Mouse (Mus musculus): Measurements from ENCODE around the gene Fam234b. TPM values are rescaled to one million over a fixed set of nuclear protein-coding genes. Genes with fewer than 3 reads are reported as not detected.

Fam234b gene
- total RNA-seq, 1 experiment: 7.5 TPM

- Histone ChIP-seq H3K9ac (ENCODE audit: insufficient read depth, low read depth, low read length, poor library complexity, severe bottlenecking) (no peak overlapping the region), H3K36me3 (ENCODE audit: control insufficient read depth, insufficient read depth, low read length, poor library complexity, severe bottlenecking) (no peaks in the 10 kb centered on the region), H3K4me3 (ENCODE audit: insufficient read depth in 1 of 2, low read depth in 1 of 2, low read length in 2 of 2, poor library complexity in 1 of 2, severe bottlenecking in 1 of 2) (no peak overlapping the region), H3K27ac (ENCODE audit: insufficient read depth, low read depth, low read length, poor library complexity, severe bottlenecking) (no peak overlapping the region), H3K4me1 (ENCODE audit: control insufficient read depth in 2 of 2, insufficient read depth in 2 of 2, low read length in 2 of 2, poor library complexity in 1 of 2) (no peaks in the 10 kb centered on the region), H3K9me3 (ENCODE audit: control insufficient read depth, insufficient read depth, low read depth, low read length) (no peaks in the 10 kb centered on the region)
- DNase-seq (ENCODE audit: low read depth, low spot score): no peak
- in situ Hi-C loops (cut with MboI; ENCODE audit: low sequenced_read_pairs in 2 of 2, unreplicated experiment in 2 of 2): no loop called here
- no peak for TF ChIP-seq MAFK (IDR thresholded peaks at IDR 0.05; ENCODE audit: insufficient read depth, low read depth, low read length)
- no peak for TF ChIP-seq ZNF384 (IDR thresholded peaks at IDR 0.05; ENCODE audit: low read depth, low read length)
- TF ChIP-seq HCFC1 (IDR thresholded peaks at IDR 0.05; ENCODE audit: borderline replicate concordance, insufficient read depth, low read length): no peak
- TF ChIP-seq ZC3H11A (IDR thresholded peaks at IDR 0.05; ENCODE audit: borderline replicate concordance, low read depth, low read length): no peak
- TF ChIP-seq CHD2 (IDR thresholded peaks at IDR 0.05; ENCODE audit: low read depth, low read length): no peak
Observed at GRCm38 (mm10) chr6:135279856-135280255, 82.1 kb downstream of the Fam234b start.

DNA sequence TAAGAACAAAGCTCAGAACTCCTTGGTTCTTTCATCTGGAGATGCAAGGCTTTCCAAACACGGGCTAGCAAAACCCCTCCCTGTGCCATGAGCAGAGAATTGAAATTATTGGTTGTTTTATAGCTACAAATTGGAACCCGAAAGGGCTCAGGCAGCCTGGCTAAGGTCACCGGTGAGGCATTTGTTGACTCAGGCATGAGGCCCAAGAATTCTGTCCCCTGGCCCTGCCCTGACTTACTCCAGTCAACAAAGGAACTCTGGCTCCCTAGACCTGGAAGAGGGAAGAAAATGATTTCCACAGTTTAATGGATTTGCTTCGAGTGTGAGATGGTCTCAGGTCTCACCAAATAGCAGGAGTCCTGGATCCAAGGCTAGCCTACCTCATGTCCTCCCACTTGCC lies 94.6 kb downstream of the Fam234b start:
- no peaks in the 10 kb centered on the region; the same call in 1 of the 2 replicates for H3K9me3 ChIP-seq (ENCODE audit: control insufficient read depth, insufficient read depth, low read depth, low read length)
- H3K36me3 ChIP-seq (ENCODE audit: control insufficient read depth, insufficient read depth, low read length, poor library complexity, severe bottlenecking): no peaks in the 10 kb centered on the region
- no peak for DNase-seq (ENCODE audit: low read depth, low spot score)
- no peak overlapping the region for H3K4me3 ChIP-seq (ENCODE audit: insufficient read depth in 1 of 2, low read depth in 1 of 2, low read length in 2 of 2, poor library complexity in 1 of 2, severe bottlenecking in 1 of 2)
- in situ Hi-C loops (cut with MboI; ENCODE audit: low sequenced_read_pairs in 2 of 2, unreplicated experiment in 2 of 2): no loop called here
- no peaks in the 10 kb centered on the region for H3K4me1 ChIP-seq (ENCODE audit: control insufficient read depth in 2 of 2, insufficient read depth in 2 of 2, low read length in 2 of 2, poor library complexity in 1 of 2)
- H3K27ac ChIP-seq (ENCODE audit: insufficient read depth, low read depth, low read length, poor library complexity, severe bottlenecking): no peak overlapping the region
- TF ChIP-seq ZNF384 (IDR thresholded peaks at IDR 0.05; ENCODE audit: low read depth, low read length) (no peak), CHD2 (IDR thresholded peaks at IDR 0.05; ENCODE audit: low read depth, low read length) (no peak), ZC3H11A (IDR thresholded peaks at IDR 0.05; ENCODE audit: borderline replicate concordance, low read depth, low read length) (no peak), MAFK (IDR thresholded peaks at IDR 0.05; ENCODE audit: insufficient read depth, low read depth, low read length) (no peak)
- no peak overlapping the region for H3K9ac ChIP-seq (ENCODE audit: insufficient read depth, low read depth, low read length, poor library complexity, severe bottlenecking)

- Histone ChIP-seq H3K4me3 (ENCODE audit: insufficient read depth in 1 of 2, low read depth in 1 of 2, low read length in 2 of 2, poor library complexity in 1 of 2, severe bottlenecking in 1 of 2) (no peak overlapping the region), H3K4me1 (ENCODE audit: control insufficient read depth in 2 of 2, insufficient read depth in 2 of 2, low read length in 2 of 2, poor library complexity in 1 of 2) (no peaks in the 10 kb centered on the region), H3K27ac (ENCODE audit: insufficient read depth, low read depth, low read length, poor library complexity, severe bottlenecking) (no peak overlapping the region), H3K9ac (ENCODE audit: insufficient read depth, low read depth, low read length, poor library complexity, severe bottlenecking) (no peak overlapping the region), H3K9me3 (ENCODE audit: control insufficient read depth, insufficient read depth, low read depth, low read length) (no peaks in the 10 kb centered on the region; the same call in 1 of the 2 replicates), H3K36me3 (ENCODE audit: control insufficient read depth, insufficient read depth, low read length, poor library complexity, severe bottlenecking) (no peaks in the 10 kb centered on the region)
- in situ Hi-C loops (cut with MboI; ENCODE audit: low sequenced_read_pairs in 2 of 2, unreplicated experiment in 2 of 2): no loop called here
- TF ChIP-seq HCFC1 (IDR thresholded peaks at IDR 0.05; ENCODE audit: borderline replicate concordance, insufficient read depth, low read length): no peak
- TF ChIP-seq ZC3H11A (IDR thresholded peaks at IDR 0.05; ENCODE audit: borderline replicate concordance, low read depth, low read length): no peak
- TF ChIP-seq MAFK (IDR thresholded peaks at IDR 0.05; ENCODE audit: insufficient read depth, low read depth, low read length): no peak
- no peak for TF ChIP-seq ZNF384 (IDR thresholded peaks at IDR 0.05; ENCODE audit: low read depth, low read length)
- TF ChIP-seq CHD2 (IDR thresholded peaks at IDR 0.05; ENCODE audit: low read depth, low read length): no peak
- no peak for DNase-seq (ENCODE audit: low read depth, low spot score)
Observed at GRCm38 (mm10) chr6:135294150-135294549, 96.4 kb downstream of the Fam234b start.

Other genes starting within 250 kb of the Fam234b start
- 0.16 and 0.22 TPM in 2 replicates for gene Apold1, start 216.3 kb upstream of the Fam234b start, total RNA-seq (2012; rRNA removed)
- 72.4 and 75.1 TPM in 2 replicates for gene Ddx47, start 186.4 kb upstream of the Fam234b start, total RNA-seq (2012; rRNA removed)
- gene Gprc5a, start 132.3 kb upstream of the Fam234b start, total RNA-seq (2012; rRNA removed): 7.8 and 10.6 TPM in 2 replicates
- gene Gprc5d, start 79.7 kb upstream of the Fam234b start, total RNA-seq (2012; rRNA removed): not detected in 2 replicates
- 17.0 and 22.4 TPM in 2 replicates for gene Hebp1, start within 50 bp of the Fam234b start, total RNA-seq (2012; rRNA removed)
- 0.63 and 0.98 TPM in 2 replicates for gene Gsg1, start 56.4 kb downstream of the Fam234b start, total RNA-seq (2012; rRNA removed)
- 0.31 TPM in 1 of 2 replicates, not detected in the other for gene Pbp2, start 112.4 kb downstream of the Fam234b start, total RNA-seq (2012; rRNA removed)
- 49.3 and 61.3 TPM in 2 replicates for gene Emp1, start 164.6 kb downstream of the Fam234b start, total RNA-seq (2012; rRNA removed)